Mouse (Mus musculus) liver, adult 2 months (tissue): Measurements from ENCODE around the gene Fam3c.

Experiments
- CTCF ChIP-seq: fragments of 200-500 bp; IDR thresholded peaks from 2 replicates; pipeline ENCODE4 v1.5.1; 2011; ENCODE audit warnings: low read depth, low read length, control low read depth
- POLR2A ChIP-seq: fragments of 200-500 bp; IDR thresholded peaks from 2 replicates; pipeline ENCODE4 v1.6.1; 2011; ENCODE audit warnings: low read length, control low read depth; ENCODE audit not compliant: insufficient read depth; ENCODE audit errors: extremely low read depth

- TF ChIP-seq CTCF = no peak
- no peak for TF ChIP-seq POLR2A
These were observed 7.9 kb downstream of the Fam3c start for GRCm38 (mm10) chr6:22348130-22348529.
